Mouse (Mus musculus) megakaryocyte, embryonic 14.5 days (primary cell): Measurements from ENCODE around the gene Gm13277.

Experiments
- FLI1 ChIP-seq: IDR thresholded peaks from 2 replicates; pipeline ENCODE4 v1.6.1; 2012; ENCODE audit warnings: low read length, inconsistent platforms, mixed read lengths
- GATA1 ChIP-seq: IDR thresholded peaks from 3 replicates; pipeline ENCODE4 v1.6.1; 2012; ENCODE audit warnings: mixed read lengths, low read length, inconsistent platforms, borderline replicate concordance

DNA sequence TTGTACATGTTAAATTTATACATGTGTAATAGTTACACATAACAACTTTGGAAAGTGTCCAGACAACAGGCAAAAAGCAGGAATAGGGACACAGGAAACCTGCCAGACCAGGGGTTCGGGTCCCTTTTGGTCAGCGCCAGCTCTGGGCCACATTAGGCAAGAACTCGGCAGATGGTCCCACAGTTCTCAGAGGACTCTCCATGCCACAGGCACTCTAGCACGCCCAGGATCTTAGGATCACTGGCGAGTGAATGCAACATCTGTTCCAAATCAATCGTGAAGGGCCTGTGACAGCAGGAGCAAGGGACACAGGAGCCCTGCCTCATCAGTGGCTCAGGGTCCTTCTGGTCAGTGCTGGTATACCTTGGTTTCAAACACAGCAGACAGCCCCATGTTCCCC lies 38.5 kb upstream of the Gm13277 start:
- TF ChIP-seq FLI1 (no peak), GATA1 (no peak)
